Mouse (Mus musculus) stomach, postnatal 0 days (tissue): Measurements from ENCODE around the gene Uso1.

Experiments used
- CTCF ChIP-seq: IDR thresholded peaks from 2 replicates; pipeline ENCODE4 v1.5.1; 2016; ENCODE audit warnings: antibody characterized with exemption, low read depth, mild to moderate bottlenecking, moderate library complexity
- EP300 ChIP-seq: optimal IDR thresholded peaks from 2 replicates; pipeline ENCODE3; 2016; ENCODE audit warnings: antibody characterized with exemption

GRCm38 (mm10) chr5:92233366-92233765, 95.6 kb downstream of the Uso1 start:
- no peak for TF ChIP-seq CTCF
- no peak for TF ChIP-seq EP300
